Mouse (Mus musculus): ENCODE data around the gene Ccdc183.

Gene Ccdc183

GRCm38 (mm10) chr2:25577951-25578795 lies 39.3 kb downstream of the Ccdc183 start:
- DNase-seq (ENCODE audit: low read depth): peak; percentile 38

GRCm38 (mm10) chr2:25576965-25577891 lies 40.2 kb downstream of the Ccdc183 start:
- DNase-seq (ENCODE audit: low read depth): peak; percentile 50

- no peak for DNase-seq (ENCODE audit: low read depth)
Observed at GRCm38 (mm10) chr2:25576028-25576850, 41.2 kb downstream of the Ccdc183 start.

DNA sequence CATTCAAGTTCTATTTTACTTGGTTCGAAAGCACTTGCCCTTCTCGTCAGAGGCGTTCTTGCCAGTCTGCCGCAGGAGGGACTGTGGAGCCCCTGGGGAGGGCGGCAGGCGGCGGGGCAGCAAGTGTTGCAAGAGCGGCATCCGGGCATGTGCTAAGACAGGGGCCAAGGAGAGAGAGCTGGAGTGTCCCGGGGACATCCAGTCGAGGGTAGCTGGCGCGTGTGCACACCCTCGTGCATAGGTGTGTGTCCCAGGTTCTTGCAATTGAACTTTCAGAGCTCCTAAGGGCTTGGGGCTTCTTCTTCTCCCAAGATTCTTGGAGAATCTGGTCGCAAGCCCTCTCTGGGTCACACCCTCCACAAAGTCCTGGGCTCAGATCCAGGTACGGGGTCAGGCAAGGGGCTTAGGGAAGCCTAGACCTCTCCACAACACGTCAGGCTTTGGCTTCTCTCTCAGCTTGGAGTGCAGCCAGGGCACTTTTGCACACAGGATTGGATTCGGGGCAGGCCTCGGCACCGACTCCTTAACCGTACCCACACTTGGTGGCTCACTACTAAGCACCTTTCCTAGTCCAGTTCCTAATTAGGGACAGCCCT lies 41.9 kb downstream of the Ccdc183 start:
- peak; percentile 62 for DNase-seq (ENCODE audit: low read depth)

DNA sequence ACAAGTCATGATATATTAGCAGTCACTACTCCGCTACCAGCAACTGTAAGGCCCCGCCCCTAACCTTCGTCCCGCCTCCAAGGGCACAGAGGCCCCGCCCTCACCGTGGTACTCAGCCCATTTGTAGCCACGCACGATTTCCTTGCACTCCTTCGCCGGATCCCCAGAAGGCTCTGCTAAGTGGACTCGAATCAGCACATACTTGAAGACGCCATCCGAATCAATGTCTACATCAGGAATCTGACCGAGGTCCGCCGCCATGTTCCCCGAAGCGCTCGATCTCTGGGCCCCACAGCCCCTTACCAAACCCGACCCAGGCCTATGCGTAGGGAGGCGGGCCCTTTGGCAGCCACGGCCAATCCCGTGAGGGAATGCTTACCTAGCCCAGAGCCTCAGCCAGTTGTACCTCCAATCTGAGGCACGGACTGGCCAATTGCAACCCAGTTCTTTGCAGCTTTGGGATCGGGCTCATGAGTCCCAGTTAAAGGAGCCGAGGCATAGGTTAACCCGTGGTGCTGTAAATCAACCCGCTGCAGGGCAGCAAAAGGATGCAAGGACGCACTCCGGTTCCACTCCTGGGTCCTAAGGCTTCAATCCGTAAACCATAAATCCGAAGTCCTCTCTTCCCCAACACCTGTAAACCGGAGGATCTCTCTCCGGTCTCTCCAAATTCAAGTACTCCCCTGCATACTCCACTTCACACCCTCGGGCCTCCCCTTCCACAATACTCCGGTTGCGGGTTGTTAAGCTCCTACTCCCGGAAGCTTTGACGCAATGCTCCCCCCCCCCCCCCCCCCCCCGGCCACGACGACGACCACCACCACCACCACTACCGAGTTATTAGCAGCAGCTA lies 42.7 kb downstream of the Ccdc183 start, which contains the start of the genes Mamdc4 and Phpt1:
Mamdc4 (minus strand) TSS at position 267 of the 853 bp plus-strand sequence.
Phpt1 (minus strand) TSS at position 646 of the 853 bp plus-strand sequence.
- DNase-seq (ENCODE audit: low read depth): peak; percentile 98

DNA sequence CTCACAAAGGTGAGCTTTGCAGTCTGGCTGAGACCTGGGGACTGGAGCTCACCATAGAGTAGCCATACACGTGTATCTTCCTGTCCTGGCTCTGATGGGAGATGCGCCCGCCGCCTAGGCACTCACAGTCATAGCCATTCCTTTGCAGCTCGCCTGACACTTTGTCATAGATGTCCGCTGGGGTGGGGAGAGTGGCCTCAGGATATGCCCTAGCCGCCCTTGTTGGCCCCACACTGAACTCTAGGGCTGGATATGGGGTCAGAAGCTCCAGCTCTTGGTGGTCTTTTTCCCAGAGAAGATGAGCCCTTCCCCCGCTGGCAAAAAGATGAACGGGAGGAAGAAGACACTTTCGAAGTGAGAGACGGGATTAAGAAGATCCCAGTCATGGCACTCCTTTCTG lies 43.3 kb downstream of the Ccdc183 start:
- no peak for DNase-seq (ENCODE audit: low read depth)

DNA sequence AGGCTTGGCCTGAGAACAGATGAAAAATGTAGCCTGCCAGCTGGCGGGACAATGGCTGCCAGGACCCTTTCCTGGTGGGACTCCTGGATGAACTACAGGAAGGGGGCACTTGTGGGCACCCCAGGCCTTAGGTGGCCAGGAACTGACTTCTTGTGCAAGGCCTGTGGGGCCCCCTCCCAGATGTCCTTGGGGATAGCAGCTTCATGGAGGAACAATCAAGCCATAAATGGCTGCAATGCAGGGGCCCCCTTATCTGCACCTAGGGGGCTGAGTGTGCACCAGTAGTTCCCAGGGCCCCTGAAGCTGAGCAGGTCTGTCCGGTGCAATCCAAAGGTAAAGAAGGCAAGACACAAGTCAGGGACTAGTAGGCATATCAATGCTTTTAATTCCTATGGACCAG lies 44.4 kb downstream of the Ccdc183 start:
- no peak for DNase-seq (ENCODE audit: low read depth)

DNA sequence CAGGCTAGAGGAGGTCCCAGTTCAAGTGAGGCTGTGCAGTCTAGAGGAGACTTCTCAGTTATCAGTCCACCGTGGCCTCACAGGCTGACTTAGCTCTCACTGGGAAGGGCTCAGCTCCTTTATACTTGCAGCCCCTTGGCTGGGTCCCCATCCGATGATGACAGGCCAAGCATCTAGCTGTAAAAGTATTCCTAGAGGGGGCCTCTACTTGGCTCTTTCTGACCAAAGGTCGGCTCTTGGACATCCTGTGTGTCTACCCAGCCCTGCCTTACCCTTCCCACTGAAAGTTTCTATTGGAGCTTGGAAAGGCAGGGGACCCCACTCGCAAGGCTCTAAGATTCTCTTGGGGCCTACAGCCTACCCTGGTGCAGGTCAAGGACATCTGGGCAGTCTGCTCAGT lies 46.3 kb downstream of the Ccdc183 start:
- DNase-seq (ENCODE audit: low read depth): no peak

- no peak for DNase-seq (ENCODE audit: low read depth)
Observed at GRCm38 (mm10) chr2:25569323-25569722, 48.2 kb downstream of the Ccdc183 start.

- no peak for DNase-seq (ENCODE audit: low read depth)
Observed at GRCm38 (mm10) chr2:25568473-25569019, 48.9 kb downstream of the Ccdc183 start.

- no peak for DNase-seq (ENCODE audit: low read depth)
Observed at GRCm38 (mm10) chr2:25566558-25566957, 50.9 kb downstream of the Ccdc183 start.

- DNase-seq (ENCODE audit: low read depth): no peak
Observed at GRCm38 (mm10) chr2:25565741-25566140, 51.7 kb downstream of the Ccdc183 start.

DNA sequence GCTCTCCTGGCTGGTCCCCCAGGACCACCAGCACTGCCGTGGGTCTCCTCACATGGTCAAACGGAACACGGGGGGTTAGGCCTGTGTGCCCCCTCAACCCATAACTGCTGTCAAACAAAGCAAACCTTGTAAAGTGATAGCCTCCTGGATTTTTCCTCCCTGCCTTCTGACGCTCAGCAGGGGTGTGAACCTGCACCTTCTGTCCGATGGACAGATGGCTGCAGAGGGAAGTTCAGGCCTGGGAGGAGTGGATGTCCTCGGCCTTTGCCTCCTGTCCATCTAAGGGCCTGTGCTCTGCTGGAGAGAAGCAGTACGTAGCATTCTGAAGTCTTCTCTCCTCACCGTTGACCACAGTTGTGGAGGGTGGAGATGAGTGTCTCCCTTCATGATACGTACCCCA lies 55.5 kb downstream of the Ccdc183 start:
- no peak for DNase-seq (ENCODE audit: low read depth)

GRCm38 (mm10) chr2:25560551-25560950 lies 56.9 kb downstream of the Ccdc183 start:
- no peak for DNase-seq (ENCODE audit: low read depth)

GRCm38 (mm10) chr2:25558774-25559173 lies 58.7 kb downstream of the Ccdc183 start:
- no peak for DNase-seq (ENCODE audit: low read depth)

Measured in induced T-regulatory cell, adult 2 months (primary cell).